Mouse (Mus musculus): ENCODE data around the gene Sorbs2.
"Not testable (repeated sequence)": the region's sequence is repeated elsewhere in the genome, so short reads cannot be mapped to it uniquely, and the experiment has no call there.

Sorbs2 gene

DNA sequence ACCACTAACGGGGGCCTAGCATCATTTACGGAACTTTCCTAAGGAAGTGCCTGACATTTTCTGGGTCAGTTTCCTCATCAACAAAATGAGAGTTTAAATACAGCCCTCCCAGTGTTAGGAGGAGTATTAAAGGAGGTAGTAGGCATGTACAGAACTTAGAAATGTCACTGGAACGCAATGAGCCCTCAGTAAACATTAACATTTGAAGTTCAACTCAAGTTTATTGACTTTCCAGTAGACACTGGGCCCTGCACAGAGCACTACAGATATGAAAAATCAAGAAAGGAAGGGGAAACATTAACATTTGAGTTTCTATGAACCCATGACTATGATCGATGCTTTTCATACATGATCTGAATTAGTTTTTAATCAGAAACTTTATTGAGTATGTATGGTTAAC lies 347.5 kb downstream of the Sorbs2 start:
- no peak for DNase-seq

DNA sequence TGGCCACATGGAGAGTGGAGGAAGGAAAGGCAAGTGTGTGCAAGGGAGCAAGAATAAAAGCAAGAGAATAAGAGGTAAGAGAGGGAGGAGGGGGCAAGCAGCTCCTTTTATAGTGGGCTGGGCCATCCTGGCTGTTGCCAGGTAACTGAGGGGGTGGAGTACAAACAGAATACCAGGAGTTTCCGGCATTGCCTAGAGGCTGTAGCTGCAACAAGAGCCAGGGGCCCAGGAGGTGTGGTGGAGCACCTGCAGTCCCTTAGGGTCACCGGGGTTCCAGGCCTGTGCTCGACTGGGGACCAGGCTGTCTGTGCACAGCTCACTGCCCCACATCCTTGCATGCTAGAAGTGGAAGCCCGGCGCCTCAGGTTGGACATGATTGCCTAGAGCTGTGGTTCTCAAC lies 350.1 kb downstream of the Sorbs2 start:
- no peak for DNase-seq

DNA sequence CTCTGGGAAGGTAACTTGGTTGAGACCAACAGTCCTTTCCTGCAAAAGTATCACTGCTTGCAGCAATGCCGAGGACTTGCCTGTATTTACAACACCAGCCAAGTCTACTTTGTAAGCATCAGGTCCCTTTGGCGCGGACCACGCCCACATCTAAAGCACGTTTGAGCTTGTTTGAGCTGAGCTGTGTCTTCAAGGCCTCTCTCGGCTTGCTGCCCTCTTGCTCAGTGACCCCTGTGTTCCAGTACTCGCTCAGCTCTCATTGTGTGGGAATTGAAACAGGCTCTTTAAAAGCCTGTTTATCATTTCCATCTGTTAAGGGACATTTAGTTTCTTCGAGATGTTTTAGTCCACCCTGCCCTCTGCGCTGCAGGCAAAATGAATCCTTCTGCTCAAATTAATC lies 350.8 kb downstream of the Sorbs2 start:
- DNase-seq: no peak

DNA sequence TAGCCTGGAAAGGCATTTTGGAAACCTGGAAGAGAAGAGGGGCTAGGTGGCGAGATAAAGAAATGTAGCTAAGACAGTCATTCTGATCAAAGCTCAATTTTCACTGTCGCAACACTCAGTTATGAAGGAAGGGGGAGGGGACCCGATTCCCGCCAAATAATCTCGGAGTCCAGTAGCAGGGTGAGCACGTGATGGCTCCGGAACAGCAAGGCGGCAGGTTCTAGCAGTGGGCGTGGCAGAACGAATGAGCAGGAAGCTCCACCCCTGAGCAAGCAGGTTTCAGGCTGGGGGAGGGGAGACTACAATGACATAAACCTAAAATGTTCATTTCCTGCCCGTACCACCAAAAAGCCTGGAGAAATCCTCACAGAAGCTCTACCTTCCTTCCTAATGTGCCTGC lies 364.0 kb downstream of the Sorbs2 start:
- DNase-seq: not testable (repeated sequence)

DNA sequence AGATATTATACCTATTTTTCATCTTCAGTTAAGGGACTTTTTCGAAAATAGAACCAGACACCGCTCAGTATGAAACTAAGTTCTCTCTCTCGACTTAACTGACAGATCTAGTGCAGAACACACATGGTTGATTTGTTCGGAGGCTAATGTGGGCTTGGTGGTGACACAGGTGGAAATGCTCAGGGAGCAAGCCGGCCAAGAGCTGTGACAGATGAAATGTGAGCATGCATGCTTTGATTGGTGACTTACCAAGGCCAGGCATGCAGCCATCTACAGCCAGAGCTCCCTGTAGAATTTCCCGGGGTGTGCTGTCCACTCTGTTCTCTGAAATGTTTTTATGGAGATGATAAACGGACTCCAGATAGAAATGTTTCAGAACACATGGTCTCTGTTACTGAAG lies 364.5 kb downstream of the Sorbs2 start:
- no peak for DNase-seq

DNA sequence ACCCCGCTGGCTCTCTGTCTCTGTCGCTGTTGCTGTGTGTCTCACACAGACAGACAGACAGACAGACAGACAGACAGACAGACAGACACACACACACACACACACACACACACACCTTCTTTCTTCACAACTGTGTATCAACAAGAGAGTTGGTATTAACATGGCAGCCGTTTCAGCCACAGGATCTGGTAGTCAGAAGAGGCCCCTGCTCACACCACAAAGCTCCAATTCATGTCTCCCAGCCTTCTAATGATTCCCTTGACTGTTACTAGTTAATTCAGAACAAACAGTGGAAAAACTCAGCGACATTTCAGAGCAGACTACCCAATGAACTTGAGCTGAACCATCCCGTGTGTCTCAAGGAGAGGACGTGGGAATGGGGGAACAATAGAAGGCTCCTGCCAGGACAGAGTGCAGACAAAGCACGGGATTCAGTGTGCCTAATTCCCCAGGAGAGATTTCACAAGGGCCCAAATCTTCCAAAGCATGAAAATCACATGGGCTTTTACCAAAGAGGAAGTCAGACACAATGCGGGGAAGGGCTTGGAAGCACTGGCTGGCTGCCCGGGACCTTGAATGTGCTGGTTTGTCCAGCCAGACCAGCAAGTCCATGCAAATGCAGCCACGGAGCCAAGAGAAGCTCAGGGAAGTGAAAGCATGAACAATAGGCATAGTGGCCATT lies 367.5 kb downstream of the Sorbs2 start:
- peak; percentile 77 for DNase-seq

DNA sequence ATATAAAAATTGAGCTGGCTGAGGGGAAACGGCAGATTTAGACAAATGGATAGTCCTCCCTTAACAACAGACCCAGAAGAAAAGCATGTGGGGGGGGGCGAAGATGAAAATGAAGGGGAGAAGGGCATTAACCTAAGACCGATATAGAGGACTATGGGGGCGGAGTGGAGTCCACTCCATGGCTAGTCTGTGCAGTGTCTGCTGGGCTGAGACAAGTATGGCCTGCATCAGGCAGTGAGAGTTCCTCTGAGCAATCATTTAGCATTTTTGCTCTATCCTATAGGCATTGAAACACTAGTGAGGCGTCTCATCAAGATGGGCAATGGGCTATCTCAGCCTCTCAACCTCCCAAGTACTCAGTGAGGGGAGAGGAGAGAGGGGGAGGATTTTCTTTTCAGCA lies 368.8 kb downstream of the Sorbs2 start:
- no peak for DNase-seq

Measured in layer of hippocampus, adult 9-11 months (tissue).